Mouse (Mus musculus) kidney, postnatal 10 days (tissue): Measurements from ENCODE around the gene Fads1.

Experiments
- DNase-seq: peaks from one replicate; pipeline ENCODE4 v3.0.0; 2021; ENCODE audit warnings: mixed read lengths

Fads1 gene

GRCm38 (mm10) chr19:10181225-10181624 is 1.5 kb upstream of the Fads1 start:
- no peak for DNase-seq

DNA sequence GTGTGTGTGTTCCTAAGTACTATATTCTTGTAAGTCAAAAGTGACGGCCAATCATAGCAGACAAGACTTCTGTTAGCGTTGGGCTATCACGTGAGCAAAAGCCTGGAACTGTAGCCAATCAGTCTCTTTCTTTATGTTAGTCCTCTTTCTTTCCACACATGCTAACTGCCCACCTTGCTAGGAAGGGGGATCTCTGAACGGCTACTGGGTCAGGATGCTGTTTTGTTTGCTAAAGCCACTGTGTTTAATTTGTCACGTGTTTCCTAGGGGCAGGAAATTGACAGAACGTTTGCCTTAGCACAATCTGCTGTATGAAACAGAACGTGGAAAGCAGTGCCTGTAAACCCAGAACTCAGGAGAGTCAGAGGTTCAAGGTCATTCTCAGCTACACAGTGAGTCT is 546 bp upstream of the Fads1 start:
- DNase-seq = no peak

- DNase-seq = peak; percentile 83
These were observed 753 bp downstream of the Fads1 start for GRCm38 (mm10) chr19:10183299-10183983.

DNA sequence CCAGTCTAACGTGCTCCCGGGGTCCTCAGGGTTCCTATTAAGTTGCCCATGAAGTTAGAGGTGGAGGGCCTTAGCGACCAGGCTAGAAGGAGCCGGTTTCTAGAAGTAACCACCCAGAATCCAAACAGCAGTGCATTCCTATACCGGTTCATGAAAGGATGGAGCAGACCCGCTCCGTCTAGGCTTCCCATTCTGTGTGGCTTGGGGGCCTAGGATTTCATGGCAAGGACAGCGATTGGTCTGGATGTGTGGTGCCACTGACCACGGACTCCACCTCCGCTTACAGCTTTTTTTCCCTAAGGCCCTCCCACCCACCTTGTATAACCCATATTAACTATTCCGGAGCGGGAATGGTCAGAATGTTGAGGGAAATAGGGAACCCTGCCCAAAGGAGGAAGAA is 1.4 kb downstream of the Fads1 start:
- peak; percentile 54 for DNase-seq

DNA sequence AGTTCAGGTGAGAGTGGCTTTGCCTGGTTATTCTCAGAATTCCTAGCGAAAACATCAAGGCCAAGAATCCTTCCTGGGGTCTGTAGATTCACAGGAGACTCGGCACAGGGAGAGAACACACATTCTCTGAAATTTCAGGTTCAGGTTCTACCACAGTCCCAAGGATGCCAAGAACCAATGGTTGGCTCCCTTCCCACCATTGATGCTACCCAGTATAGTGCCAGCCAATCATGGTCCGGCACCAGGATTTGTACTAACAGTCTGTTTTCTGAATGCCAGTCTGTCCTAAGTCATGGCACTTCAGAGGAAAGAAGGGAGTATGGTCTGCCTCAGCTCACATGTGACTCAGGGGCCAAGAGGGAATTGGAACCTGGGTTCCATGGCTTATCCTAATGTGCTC is 3.2 kb downstream of the Fads1 start:
- DNase-seq = no peak

DNA sequence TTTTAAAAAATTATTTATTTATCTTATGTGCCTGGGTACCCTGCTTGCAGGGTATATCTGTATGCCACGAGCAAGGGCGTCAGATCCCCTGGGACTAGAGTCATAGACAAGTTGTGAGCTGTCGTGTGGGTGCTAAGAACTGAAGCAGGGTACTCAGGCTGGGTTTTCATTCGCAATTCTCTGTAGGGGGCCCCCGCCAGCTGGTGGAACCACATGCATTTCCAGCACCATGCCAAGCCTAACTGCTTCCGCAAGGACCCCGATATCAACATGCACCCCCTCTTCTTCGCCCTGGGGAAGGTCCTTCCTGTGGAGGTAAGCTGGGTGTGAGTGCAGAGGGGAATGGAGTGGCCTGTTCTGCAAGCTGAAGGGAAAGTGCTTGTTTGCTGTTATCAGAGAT is 3.9 kb downstream of the Fads1 start:
- no peak for DNase-seq

GRCm38 (mm10) chr19:10188281-10188811 is 5.7 kb downstream of the Fads1 start:
- DNase-seq = peak; percentile 83

GRCm38 (mm10) chr19:10189022-10189421 is 6.3 kb downstream of the Fads1 start:
- no peak for DNase-seq

DNA sequence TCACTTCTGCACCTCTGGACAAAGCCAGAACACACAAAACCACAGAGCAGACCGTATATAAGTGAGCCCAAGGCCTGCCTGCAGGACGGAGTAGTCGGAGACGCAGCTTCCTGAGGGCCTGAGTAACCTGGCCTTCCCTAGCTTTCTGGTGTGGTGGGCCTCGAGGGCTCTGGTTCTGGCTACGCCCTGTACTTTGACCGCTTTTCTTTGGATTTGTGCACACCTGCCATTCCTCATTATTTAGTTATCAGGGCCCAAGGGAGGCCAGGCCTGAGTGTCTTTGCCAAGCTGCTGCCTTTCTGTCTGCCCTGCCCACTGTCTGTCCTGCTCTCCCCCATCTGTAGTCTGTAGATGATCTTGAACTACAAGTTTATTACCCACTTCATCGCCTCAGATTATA is 7.3 kb downstream of the Fads1 start:
- no peak for DNase-seq

GRCm38 (mm10) chr19:10190796-10191195 is 8.1 kb downstream of the Fads1 start:
- peak; percentile 88 for DNase-seq

- DNase-seq = peak; percentile 51
These were observed 8.6 kb downstream of the Fads1 start for GRCm38 (mm10) chr19:10191326-10191725.

- DNase-seq = no peak
These were observed 11.6 kb downstream of the Fads1 start for GRCm38 (mm10) chr19:10194337-10194736.

- DNase-seq = peak; percentile 43
These were observed 12.6 kb downstream of the Fads1 start for GRCm38 (mm10) chr19:10195252-10195651.

GRCm38 (mm10) chr19:10197130-10197529 is 14.4 kb downstream of the Fads1 start:
- no peak for DNase-seq

- no peak for DNase-seq
These were observed 15.6 kb downstream of the Fads1 start for GRCm38 (mm10) chr19:10198286-10198685.

- peak; percentile 92 for DNase-seq
These were observed 16.0 kb downstream of the Fads1 start for GRCm38 (mm10) chr19:10198723-10199122.

DNA sequence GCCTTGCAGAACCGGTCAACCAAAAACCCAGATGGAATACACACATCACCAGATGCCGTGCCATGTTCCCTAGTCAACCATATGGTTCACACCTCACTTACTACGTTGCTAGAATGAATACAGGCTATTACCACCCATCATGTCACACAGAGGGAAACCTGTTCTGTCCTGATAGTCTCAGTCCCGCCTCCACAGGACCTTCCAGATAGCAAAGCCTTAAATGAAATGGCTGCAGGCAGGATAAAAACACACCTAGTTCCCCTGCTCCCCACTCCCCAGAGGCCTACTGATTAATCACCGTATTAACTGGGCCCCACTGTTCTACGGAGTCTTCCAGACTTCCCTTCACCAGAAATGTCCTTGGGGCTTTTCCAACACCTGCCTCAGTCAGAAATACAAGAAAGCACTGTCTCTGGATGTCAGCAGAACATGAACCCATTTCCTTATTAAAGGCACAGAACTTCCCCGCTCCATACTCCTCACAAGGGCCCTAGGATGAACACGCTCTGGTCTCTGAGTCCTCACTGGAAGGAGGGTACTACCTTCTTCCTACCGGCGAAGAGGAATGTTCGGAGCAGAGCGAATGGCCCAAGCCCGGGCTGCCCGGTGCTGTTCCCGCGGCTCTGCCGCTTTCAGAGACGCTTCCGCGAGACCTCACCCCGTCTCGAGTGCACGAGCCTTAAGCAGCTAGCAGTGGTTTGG is 20.6 kb downstream of the Fads1 start:
- no peak for DNase-seq

DNA sequence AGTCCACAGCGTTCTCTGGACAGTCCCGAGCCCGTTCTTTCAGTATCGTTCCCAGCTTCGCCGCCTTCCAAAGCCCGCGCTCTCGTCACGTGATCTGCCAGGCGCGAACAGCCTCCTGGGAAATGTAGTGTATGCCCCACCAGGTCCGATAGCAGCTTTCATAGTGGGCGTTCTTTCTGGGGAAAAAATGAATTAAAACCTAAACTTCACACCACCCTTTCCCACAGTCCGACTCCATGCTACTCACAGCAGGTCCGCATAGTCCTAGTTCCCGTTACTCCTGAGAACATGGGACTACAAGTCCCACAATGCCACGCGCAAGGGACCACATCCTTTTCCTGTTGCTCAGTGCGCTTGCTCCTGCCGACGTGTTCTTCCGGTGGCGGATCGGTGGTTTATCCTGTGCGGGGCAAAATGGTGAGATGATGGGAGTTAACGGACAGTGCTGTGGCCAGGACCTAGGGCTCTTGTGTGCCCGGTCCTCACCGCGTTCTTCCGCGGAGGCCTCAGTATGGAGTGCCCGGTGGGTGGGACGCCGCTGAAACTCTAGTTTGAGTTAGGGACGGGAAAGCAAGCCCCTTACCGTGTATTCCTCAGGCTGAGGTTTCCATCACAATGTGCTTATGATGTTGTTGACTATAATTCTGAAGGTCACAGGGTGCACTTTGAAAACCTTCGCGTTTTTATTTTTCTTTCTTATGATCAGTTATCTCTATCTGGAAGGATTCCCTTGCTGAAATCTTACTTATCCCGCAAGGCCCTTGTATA is 21.3 kb downstream of the Fads1 start, which contains the start of the genes Tmem258 and Fen1:
Gene Tmem258 (plus strand): TSS at position 167 of the 768 bp plus-strand sequence.
Gene Fen1 (minus strand): TSS at position 322 of the 768 bp plus-strand sequence.
- peak; percentile 93 for DNase-seq

- DNase-seq = peak; percentile 53
These were observed 21.9 kb downstream of the Fads1 start for GRCm38 (mm10) chr19:10204616-10205001.

DNA sequence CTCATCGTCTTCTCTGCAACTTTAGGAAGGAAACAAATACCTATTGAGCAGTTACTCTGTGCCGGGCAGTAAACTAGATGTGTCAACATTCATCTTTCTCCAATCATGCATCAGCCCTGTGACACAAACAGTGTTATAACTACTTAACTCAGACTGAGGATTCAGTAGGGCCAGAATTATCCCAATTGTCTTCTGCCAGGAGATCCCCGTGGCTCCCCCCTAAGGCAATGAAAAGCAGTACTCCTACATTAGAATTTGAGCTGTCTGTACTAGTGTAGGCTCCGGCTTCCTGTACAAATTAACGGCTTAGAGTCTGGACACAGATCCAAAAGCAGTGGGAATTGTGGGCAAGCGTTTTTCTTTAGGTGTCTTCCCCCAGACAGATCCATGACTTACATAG is 22.4 kb downstream of the Fads1 start:
- DNase-seq = no peak

- DNase-seq = no peak
These were observed 26.2 kb downstream of the Fads1 start for GRCm38 (mm10) chr19:10208851-10209250.

- DNase-seq = no peak
These were observed 28.2 kb downstream of the Fads1 start for GRCm38 (mm10) chr19:10210885-10211284.

DNA sequence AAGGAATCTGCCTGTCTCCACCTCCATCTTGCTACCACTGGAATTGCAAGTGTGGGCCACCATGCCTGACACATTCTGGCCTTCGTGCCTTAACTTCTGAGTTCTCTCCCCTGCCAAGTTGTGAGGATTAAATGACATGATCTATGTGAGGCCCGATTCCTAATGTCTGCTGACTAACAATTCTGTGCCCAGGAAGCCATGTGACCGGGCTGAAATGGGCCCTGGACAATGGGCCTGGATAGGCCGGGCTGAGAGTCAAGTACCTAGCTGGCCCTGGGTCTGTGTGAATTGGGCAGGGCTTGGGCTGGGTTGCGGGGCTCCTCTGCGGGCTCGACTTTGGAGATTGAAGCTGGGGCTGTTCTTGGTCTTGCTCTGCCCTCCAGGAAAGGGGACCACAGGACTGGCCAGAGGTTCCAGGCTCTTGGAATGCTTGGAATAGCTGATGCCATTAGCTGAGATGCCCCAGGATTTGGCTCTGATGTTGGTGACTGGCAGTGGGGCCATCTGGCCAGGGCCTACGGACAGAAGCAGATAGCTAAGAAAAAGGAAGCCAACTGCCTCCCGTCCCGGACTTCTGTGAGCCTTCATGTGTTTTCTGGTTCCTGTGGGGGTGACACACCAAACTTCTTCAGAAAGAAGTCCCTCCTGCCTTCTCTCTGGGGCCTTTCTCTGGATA is 31.2 kb downstream of the Fads1 start:
- DNase-seq = no peak
